Mouse (Mus musculus): Measurements from ENCODE around the gene Hinfp.

DNA sequence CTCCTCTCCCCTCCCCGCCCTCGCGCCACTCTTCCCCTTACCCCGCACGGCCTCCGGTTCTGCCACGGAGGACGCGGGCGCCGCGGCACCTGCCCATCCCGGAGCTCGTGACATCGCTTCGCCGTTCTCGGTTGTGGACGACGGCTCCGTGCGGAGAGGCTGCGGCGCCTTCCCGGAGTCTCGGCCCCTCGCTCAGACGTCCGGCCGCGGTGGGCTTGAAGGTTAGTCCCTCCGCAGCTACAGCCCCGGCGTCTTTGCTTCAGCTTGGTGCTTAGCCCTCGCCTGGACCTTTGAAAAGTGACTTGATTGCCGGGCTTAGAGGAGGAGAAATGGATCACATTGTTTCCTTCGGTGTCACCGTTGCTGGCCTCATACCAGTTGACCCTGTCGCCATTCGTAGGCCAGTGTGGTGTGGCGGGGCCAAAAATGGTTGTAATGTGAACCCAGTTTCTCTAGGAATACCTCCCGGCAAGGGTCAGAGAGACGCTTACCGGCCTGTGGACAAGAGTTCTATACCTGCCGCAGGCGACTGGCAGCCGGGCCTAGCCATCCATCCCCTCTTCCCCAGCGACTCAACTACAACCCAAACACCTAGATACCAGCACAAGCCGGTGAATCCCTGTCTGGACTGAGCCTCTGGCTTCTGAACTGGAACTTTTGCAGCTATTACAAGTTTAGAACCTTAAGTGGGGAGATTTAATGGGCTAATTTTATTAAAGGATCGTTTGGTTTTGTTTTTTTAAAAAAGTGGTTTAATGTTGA, 30.0 kb upstream of the Hinfp start:
- TF ChIP-seq MYOG (IDR thresholded peaks at IDR 0.05; ENCODE audit: control insufficient read depth in 1 of 3, insufficient read depth in 1 of 3, insufficient read length in 2 of 3, low read depth in 2 of 3) (peak in 1 of 3 experiments; percentile 26), E2F4 (IDR thresholded peaks at IDR 0.05; ENCODE audit: insufficient read depth) (no peak), POLR2A (IDR thresholded peaks at IDR 0.05; ENCODE audit: insufficient read length, low read depth) (no peak), CEBPB (IDR thresholded peaks at IDR 0.05; ENCODE audit: insufficient read depth, poor library complexity, severe bottlenecking) (no peak), USF1 (IDR thresholded peaks at IDR 0.05; ENCODE audit: low read depth) (no peak), TCF12 (IDR thresholded peaks at IDR 0.05; ENCODE audit: insufficient read depth, poor library complexity, severe bottlenecking) (no peak)

Data from myocyte (in vitro differentiated cells).